Mouse (Mus musculus) spleen, postnatal 10 days (tissue): ENCODE measurements at regions not wholly inside any gene's neighbourhood (a gene's known extent, or its start where the extent isn't known, plus 50 kb on each side); places are given as distances from the start of the nearest gene placed in this dataset.

Experiments
- DNase-seq, 2 experiments: peaks; one replicate each; pipeline ENCODE4 v3.0.0; 2021 to 2022; ENCODE audit warnings: low spot score in 2 of 2

DNA sequence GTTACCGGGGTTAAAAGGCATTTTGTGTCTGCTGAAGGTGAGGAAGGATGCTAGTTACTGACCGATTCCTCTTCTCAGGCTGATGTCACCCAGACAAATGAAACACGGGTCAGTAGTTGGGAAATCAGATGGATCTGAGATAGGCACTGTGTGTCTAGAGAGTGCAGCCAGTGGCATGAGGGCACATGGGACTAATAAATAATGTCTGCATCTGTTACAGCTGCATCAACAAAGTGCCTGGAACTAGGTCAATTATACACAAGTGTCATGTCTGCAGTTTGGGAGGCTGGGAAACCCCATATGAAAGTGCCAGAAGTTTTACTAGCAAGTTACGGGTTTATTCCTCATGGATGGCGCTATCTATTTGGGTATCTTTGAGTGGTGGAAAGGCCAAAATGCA lies 68.8 kb downstream of the Cxcl12 start:
- DNase-seq, result no peak

DNA sequence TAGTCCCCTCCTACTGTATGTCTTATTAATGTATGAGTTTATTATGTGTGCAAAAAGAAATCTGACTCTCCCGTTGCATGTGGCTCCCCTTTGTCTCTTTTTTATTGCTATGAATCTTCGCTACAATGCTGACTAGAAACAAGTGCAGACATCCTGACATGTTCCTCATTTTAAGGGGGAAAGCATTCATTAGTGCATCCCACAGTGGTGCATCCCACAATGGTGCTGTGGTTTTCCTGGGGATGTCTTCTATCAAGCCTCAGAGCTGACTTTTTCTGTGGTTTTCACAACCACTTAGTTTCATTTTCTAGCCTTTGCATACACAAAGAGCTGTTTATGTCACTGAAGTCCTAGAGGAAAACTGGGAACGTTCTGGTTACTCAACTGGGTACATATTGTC lies 72.9 kb downstream of the Cxcl12 start:
- DNase-seq, result no peak

DNA sequence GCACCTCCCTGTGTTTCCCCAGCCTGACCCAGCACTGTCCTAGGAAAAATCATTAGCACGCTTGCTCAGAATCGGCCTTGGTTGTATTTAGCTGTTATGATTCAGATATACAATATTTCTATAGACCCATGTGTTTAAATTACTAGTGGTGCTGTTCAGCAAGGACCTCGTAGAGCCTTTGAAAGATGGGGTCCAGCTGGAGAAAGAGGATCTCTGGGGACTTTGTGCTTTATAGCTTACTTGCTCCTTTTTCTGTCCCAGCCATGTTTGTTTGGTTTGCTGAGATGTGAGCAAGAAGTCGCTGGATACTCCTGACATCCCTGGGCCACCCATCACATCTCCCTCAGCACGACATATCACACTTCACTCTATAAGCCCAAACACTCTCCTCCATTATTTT lies 77.1 kb downstream of the Cxcl12 start:
- DNase-seq, result no peak

DNA sequence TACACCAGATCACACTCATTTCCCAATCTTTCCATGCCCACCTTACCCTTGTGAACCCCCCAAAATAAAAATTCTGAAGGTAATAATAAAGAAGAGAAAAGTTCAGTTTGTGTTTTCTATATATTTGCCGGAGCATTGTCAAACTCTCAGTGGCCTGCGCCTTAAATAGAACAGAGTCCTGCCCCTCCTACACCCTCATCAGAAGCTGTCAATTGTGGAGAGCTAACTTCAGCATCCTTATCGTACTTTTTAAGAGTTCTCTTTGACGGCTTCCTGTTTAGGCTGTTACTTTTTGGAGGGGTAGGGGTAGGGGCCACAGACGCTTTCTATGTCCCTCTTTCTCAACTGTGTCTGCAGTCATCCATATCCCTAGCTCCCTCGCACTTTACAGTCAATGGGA lies 77.5 kb downstream of the Cxcl12 start:
- DNase-seq, result no peak

DNA sequence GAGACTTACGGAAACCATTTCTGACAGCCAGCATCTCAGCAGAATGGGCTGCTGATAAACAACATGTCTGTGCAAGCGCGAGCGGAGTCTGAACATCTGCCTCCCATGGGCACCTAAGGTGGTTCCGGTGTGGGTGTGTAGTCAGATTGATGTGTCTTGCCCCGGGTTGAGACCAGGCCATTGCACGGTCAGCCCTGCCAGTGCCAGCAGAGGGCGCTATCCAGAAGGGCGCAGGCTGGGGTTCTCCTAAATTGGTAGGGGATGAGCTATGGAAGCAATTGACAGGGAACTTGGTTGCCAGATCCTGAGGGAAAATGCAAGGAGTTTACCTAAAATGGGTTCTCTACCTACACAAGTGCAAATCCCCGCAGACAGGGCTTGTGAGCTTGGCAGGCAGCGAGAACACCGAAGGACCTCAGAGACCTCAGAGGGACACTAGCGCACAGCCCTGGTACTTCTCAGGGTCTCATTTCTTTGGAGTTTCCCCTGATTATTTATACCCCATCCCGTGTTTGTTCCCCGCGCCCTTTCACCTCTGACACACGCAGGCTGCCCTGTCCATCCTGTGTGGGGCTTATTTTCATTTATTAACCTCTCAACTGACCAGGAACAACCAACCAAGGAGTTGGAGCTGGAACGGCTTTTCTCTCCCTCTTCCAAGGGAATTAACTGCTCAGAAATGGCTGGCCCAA lies 81.0 kb downstream of the Cxcl12 start:
- peak in 1 of 2 experiments; percentile 48 for DNase-seq

DNA sequence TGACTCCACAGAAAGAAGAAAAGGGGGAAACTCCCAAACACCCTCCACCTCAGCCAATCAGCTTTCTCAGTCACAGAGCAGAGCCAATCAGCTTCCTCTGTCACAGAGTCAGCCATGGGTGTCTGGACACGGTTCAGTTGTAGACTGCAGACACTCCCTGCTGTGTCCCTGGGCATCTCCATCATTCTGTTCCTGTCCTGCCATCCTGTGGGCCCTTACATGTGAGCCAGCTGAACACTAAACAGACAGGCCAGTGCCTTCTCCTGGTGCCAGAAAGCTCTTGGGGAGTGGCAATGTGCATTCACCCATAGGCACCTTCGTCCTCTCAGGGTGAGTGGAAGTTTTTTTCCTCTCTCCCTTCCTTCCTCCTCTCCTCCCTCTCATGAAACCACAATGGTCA lies 81.7 kb downstream of the Cxcl12 start:
- DNase-seq, result no peak

DNA sequence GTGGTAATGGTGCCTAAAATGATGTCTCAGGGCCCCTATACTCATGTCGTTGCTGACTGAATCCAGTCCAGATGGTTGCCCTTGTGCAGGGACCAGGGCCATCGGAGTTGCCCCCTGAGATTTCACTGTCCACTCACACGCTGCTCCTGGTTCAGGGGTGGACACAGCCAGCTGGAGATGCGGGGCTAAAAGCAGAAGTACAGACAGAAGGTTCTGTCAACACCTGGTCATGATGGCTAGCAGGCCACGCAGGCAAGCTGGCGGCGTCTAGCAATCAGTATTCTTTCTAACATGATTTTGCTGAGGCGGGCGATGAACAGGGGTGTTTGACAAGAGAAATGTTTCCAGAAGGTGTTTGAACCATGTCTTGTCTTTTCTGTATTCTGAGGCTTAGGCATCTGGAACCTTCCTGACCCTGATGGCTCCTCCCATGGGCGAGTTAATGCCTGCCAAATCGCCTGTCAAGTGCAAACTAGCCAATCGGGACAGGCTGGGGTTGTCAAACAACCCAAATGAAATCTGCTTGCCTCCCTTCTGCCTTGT lies 83.1 kb downstream of the Cxcl12 start:
- no peak for DNase-seq

DNA sequence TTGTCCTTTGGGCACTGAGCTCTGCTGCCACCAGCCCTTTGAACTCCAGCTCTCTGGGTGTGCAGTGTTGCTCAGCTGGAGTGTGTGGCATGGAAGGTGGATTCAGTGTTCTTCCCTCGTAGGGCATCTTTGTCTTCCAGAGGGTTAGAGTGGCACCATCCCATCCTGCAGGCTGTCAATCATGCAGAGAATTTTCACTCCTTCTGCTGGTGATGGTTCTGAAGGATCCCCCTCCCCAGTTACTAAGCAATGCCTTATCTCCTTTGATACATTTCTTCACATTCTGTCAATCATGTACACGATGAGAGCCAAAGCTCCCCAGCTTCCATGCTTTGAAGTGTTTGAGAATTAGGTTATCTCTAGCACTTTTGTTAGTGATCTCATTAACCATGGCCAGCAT lies 84.0 kb downstream of the Cxcl12 start:
- DNase-seq, result no peak

DNA sequence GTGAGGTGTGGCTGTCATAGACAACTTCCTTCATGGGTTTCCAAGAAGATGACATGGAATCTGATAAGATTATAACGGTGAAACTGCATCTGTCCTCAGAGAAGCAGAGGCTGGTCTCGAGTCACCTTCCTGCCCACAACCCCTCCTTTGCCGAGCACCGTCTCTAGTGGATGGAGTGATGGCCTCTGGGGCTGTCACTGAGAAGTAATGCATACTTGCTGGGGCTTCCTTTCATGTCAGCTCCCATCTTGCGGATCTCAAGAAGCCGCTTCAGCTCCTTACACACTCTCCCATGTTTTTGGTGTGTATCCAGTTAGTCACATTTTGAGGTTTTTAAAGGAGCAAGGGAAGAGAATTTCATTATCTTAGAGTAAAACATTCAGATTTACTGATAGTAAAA lies 84.7 kb downstream of the Cxcl12 start:
- no peak for DNase-seq

DNA sequence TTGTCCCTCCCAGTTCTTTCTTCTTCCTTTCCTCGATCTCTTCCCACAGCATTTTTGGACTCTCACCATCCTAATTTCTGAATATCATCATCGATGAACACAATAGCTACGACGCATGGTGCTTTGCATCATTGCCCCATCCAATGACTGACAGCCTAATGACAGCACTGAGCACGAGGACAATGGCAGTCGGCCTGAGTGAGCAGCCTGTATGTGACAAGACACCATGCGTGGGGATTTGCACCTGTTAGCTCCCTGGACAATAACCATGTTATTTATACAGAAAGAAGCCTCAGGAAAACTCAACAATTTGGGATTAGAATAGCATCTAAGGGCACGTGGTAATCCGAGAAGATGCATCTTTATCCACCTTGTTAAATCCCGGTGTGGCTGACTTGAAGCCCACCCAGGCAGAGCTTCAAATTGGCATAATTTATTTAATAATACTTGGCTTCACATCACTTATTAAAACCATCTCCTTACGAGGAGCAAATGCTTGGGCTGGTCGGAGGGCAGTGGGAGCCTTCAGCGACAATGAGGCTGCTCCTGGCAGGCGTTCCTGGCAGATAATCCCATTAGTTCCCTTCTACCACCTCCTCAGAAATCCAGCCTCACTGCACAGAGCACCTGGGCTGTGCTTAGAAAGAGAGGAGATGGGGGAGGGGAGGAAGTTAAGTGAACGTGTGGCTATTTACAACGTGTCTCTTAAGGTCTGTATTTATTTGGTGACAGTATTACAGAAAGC lies 85.4 kb downstream of the Cxcl12 start:
- DNase-seq, result no peak

DNA sequence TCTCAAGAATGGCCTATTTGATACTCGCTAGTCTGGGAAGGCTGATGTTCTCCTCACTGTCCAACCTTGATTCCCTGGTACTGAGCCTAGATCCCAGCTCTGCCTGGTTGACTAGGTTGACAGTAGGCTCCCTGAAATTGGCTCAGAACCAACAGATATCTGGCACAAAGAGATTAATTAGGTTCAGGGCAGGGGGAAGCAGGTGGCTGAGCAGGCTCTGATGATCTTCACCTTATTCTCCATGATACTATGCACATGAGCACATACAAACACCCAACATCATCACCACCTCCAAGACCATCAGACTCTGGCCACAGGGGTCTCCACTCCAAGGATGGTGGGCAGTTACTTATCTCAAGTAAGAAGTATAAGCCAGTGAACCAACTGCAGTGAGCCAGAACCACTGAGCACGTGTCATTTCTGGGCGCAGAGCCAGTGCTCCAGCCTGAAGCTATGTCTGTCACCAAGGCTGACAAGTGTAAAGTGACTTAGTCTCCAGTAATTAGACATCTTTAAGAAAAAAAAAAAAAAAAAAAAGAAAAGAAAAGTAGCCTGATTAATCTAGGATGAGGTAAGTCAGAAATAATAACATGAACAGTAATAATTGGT lies 86.4 kb downstream of the Cxcl12 start:
- peak in 1 of 2 experiments; percentile 25 for DNase-seq

DNA sequence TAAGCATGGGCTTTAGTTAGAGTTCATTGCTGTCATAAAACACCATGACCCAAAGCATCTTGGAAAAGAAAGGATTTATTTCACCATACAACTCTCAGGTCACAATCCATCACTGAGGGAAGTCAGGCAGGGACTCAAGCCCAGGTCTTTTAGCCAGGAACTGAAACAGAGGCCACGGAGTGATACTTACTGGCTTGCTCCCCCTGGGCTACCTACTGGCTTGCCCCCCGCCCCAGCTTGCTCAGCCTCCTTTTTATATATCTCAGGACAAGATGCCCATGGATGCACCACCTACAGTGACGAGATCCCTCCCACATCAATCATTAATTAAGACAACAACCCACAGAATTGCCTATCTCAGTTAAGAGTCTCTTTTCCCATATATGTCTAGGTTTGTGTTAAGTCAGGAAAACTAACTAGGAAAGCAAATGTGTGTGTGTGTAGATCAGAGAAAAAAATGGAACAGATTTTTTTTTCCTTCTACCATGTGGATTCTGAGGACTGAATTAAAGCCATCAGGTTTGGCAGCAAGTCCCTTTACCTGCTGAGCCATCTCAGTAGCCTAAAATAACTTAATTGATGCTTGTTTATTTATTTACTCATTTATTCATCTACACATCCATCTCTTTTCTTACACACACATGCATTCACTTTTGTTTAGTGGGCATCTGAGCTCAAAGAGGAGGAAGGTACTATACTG lies 87.2 kb downstream of the Cxcl12 start:
- DNase-seq, result no peak

DNA sequence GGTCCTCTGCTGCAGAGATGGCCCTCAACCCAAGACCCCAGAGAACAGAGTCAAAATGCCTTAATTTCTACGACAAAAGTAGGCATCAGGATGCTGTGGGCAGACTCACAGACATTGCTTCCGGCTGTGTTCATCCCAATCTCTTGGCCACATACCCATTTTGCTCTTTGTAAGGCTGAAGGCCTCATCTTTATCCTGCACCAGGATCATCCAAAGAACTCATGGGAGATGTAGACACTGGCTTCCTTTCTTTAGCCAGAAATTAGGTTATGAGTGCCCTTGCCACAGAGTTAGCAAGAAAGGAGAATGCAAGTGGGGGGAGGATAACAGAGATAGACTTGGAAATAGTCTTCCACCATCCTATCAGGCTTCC lies 87.8 kb downstream of the Cxcl12 start:
- no peak for DNase-seq

DNA sequence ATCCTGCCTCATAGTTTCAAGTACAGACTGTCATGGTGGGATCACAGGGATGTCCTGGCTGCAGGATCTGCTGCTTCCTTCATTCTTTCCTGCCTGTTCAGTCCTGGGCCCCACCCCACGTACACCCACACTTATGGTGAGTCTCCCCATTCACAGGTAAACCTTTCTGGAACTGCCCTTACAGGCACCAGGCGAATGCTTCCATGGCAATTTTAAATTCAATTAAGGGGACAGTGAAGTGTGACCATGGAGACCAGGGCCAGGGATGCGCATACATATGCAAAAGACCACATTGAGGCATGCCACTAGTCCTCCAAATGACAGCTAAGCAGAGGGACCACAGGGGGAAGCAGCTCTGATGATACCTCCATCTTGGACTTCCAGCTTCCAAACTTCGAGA lies 89.3 kb downstream of the Cxcl12 start:
- DNase-seq, result no peak

DNA sequence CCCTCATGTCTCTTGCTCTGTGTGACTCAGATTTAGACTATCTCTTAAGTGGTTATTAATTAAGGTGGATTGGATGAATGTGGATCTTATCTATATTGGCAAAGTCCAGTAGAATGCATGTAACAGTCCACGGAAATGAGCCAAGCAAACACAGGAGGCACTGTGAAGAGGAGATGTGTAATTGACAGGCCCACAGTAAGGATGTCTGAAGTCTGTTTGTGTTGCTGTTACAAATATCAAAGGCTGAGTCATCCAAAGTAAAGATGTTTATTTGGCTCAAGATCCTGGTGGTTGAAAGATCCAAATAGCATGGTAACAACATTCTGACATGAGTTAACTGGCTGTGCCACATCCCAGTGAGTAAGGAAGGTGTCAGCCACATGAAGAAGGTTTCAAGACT lies 99.6 kb downstream of the Cxcl12 start:
- DNase-seq, result no peak

DNA sequence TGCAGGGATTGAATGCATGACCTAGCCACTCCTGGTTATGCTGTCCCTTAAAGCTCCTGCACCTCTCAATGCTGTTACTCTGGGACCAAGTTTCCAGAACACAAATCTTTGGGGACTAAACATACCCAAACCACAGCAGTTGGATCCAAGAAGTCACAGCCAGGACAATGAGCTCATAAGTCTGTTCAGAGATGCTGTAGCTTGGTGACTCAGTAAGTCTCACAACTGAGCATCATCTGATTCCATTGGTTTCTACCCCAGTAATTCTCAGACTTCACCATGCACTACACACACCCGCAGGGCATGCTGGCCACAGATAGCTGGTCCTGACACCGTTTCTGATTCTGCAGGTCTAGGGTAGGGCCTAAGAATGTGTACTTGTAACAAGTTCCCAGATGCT lies 100.0 kb downstream of the Cxcl12 start:
- DNase-seq, result no peak

DNA sequence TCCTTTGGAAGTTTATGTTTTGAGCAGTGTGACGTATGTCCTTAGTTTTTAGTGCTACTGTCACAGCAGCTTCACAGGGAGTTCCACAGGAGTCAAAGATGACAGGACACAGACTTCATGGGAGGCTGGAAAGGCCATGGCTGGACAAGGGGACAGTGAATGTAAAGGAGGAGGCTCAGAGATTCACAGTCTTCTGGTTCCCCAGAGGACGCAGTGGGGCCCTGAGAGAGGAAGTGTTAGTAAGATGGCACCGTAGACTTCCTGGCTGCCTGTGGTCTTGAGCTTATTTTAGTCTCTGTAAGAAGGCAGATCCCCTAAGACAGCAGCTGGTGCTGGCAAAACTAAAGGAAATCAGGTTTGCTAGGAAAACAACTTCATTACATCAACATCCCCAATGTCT lies 101.9 kb downstream of the Cxcl12 start:
- DNase-seq, result peak in 1 of 2 experiments; percentile 26

DNA sequence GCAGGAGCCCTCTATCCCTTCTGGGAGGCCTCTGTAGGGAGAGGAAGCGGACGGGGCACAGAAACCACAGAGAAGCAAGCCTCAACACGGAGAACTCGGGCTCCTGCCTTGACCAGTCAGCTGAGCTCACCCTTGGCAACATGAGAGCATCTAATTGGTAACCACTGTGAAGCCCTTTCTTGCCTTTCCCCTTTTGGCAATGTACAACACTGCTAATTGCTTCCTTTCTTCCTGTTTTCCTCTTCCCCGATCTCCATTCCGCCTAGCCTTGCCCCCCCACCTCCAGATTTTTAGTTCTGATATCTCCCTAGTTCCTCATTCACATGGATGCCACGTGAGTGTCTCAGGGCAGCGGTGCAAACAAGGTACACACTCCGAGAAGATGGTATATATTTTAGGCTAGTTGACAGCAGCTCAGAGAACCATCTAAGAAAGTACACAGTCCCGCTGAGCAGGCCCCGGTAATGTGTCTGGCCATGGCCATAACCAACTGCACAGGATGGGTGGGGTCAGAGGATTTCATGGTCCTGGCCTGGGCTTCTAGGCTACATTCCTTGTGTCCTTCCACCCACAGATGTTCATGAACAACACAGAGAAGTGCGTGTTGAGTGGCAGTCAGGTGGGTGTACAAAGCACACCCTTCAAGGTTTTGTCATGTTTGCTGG lies 103.4 kb downstream of the Cxcl12 start:
- DNase-seq, result no peak

DNA sequence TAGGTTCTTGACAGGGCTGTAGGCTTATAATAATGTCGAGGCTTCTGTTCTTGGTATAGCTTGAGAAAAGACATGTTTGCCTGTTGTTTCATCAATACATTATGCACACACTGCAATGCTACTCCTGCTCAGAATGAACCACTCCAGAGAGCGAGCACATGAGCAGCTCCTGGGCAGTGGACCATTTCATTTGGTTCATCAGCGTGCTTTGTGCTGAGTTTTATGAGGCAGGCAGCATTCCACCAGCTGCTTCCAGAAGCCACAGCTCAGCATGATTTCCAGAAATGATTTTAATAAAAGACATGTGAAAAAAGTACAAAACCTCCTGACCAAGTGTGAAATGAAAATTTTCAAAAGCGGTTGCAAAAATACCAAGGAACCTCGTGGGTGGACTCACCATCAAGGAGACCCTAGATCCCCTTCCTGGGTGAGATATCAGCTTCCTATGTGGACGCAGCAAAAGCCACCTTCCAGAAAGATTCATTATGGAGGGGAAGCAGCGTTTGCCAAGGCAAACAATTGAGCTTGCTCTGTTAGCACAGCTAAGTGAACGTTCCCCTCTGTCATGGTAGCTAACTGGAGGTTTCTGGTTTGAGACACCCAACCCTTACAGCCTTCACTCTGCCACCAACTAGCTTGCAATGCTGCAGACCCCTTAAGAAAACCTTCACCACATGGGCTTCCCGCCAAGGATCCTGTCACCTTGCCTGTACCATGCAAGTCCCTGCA lies 104.1 kb downstream of the Cxcl12 start:
- no peak for DNase-seq

DNA sequence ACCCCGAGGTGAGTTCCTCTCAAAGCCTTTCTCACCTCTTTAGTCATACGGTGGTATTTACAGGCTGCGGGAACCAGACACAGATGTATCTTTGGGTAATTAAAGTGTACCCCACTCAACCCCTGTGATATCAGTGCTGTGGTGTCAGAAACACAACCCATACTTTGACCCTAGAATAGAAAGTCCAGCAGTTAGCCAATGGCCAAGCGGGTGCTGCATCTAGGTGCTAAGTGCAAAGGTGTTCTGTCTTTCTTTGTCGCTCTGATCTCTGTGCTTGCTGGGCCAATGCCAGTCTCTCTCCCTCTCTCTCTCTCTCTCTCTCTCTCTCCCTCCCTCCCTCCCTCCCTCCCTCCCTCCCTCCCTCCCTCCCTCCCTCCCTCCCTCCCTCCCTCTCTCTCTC lies 107.6 kb downstream of the Cxcl12 start:
- DNase-seq, result no peak

DNA sequence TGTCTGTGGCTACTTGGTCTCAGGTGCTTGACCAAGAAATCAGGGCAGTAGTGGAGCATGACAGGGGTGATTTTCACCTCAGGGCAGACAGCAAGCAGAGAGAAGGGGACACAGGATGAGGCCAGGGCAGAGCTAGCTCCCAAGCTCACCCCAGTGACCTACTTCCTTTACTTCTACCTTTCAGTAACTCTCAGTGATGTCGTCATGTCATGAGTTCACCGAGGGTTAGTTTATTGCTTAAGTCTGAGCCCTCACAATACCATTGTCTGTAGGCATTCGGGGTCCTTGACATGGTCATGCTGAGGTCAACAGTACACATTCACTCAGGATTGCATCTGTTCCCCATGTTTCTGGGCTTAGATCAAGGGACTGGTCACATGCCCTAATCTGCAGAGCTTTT lies 108.5 kb downstream of the Cxcl12 start:
- DNase-seq, result no peak
